Mouse (Mus musculus) embryonic facial prominence, embryonic 14.5 days (tissue): Measurements from ENCODE around the gene Slc4a8. TPM values are rescaled to one million over a fixed set of nuclear protein-coding genes. Genes with fewer than 3 reads are reported as not detected.
"Not testable (repeated sequence)": the region's sequence is repeated elsewhere in the genome, so short reads cannot be mapped to it uniquely, and the experiment has no call there.

Experiments
- ATAC-seq: fragments of 200-750 bp; cut with Nextera tagmentation; 2 replicates; pipeline ENCODE4 v1.8.0; 2017; ENCODE audit warnings: low read depth, moderate number of reproducible peaks, moderate TSS enrichment
- DNase-seq: peaks from one replicate; pipeline ENCODE4 v3.0.0-alpha.2; 2015; ENCODE audit warnings: low spot score
- H3K27ac ChIP-seq: fragments of 300-500 bp; sonication (generic); replicated peaks from 2 replicates; pipeline ENCODE4 v1.5.1; 2014; ENCODE audit warnings: low read depth, mild to moderate bottlenecking, low read length, moderate library complexity
- H3K27me3 ChIP-seq: fragments of 300-500 bp; sonication (generic); replicated peaks from 2 replicates; pipeline ENCODE4 v1.6.1; 2014; ENCODE audit warnings: low read length; ENCODE audit not compliant: control insufficient read depth, insufficient read depth
- H3K36me3 ChIP-seq: fragments of 300-500 bp; sonication (generic); 2 replicates; pipeline ENCODE4 v1.6.1; 2014; ENCODE audit warnings: low read length, mixed read lengths; ENCODE audit not compliant: control insufficient read depth, insufficient read depth
- H3K4me1 ChIP-seq: fragments of 300-500 bp; sonication (generic); 2 replicates; pipeline ENCODE4 v1.6.1; 2014; ENCODE audit warnings: antibody characterized with exemption, low read length; ENCODE audit not compliant: control insufficient read depth, insufficient read depth
- H3K4me2 ChIP-seq: fragments of 300-500 bp; sonication (generic); 2 replicates; pipeline ENCODE4 v1.6.1; 2014; ENCODE audit warnings: low read depth, mild to moderate bottlenecking, low read length, moderate library complexity, mixed read lengths
- H3K4me3 ChIP-seq: fragments of 300-500 bp; sonication (generic); 2 replicates; pipeline ENCODE4 v1.5.1; 2014; ENCODE audit warnings: low read depth, mild to moderate bottlenecking, low read length
- H3K9ac ChIP-seq: fragments of 300-500 bp; sonication (generic); 2 replicates; pipeline ENCODE4 v1.6.1; 2014; ENCODE audit warnings: low read depth, mild to moderate bottlenecking, low read length, moderate library complexity, mixed read lengths
- H3K9me3 ChIP-seq: fragments of 300-500 bp; sonication (generic); 2 replicates; pipeline ENCODE4 v1.6.1; 2016; ENCODE audit warnings: low read length; ENCODE audit not compliant: control insufficient read depth
- WGBS: fragments of 180-500 bp; shearing (Covaris S2); extraction: QIAGEN DNeasy Blood & Tissue Kit; methylation state at CpG from one replicate; pipeline ENCODE4 v1.1.7; 2014; 5-methylcytosine and 5-hydroxymethylcytosine counted together
- polyA plus RNA-seq: library from polyadenylated mRNA; unstranded; fragments of >200 nt; fragmentation: Nextera tagmentation; extraction: Ambion mirVana; gene quantifications from 2 replicates; pipeline ENCODE4 v1.2.1, GENCODE M21; 2014

Slc4a8 gene
- polyA plus RNA-seq, 1 experiment from 2014 or later = 3.1 TPM

DNA sequence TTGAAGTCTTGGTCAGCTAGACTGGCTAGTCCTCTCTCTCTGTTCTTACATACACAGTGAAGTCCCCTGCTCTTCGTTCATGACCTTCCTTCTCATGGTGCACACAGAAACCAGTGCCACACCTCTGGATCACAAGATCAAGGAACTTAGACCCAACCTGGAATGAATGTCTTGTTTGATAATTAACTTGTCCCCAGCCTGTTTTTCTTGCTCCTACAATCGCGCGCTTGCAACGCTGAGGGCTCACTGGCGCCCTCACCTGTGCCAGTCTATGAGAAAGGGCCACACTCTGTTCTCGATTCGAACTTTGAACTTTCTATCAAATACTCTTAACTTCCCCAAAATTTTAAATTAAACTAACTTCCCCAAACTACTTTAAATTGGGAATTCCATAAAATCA is 60.3 kb downstream of the Slc4a8 start:
- no peaks in the 10 kb centered on the region for H3K36me3 ChIP-seq
- 0 out of 2 replicates have a peak, but pooled peaks cover 4% of the 10 kb centered on the region for H3K9me3 ChIP-seq
- no peak overlapping the region for H3K4me3 ChIP-seq
- no peaks in the 10 kb centered on the region for H3K4me1 ChIP-seq
- H3K27me3 ChIP-seq = no peaks in the 10 kb centered on the region; the same call in 1 of the 2 replicates
- WGBS = 59% methylated on average over 8 of the region's 8 CpGs
- DNase-seq = no peak
- ATAC-seq = no peak
- no peak overlapping the region for H3K4me2 ChIP-seq
- H3K9ac ChIP-seq = no peak overlapping the region
- H3K27ac ChIP-seq = no peak overlapping the region

DNA sequence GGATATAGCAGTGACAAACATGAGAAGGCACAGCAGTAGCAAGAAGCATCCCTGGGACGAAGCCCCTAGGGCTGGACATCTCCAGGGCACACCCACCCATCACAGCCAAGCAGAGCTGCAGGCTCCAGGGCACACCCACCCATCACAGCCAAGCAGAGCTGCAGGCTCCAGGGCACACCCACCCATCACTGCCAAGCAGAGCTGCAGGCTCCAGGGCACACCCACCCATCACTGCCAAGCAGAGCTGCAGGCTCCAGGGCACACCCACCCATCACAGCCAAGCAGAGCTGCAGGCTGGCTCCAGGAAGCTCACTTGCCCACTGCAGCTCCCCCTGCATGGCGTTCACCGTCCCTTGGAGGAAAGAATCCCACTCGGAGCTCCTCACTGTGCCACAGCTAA is 60.8 kb downstream of the Slc4a8 start:
- WGBS = 59% methylated on average over 4 of the region's 4 CpGs
- not testable (repeated sequence) for H3K9me3 ChIP-seq, H3K27me3 ChIP-seq, H3K36me3 ChIP-seq, H3K4me2 ChIP-seq, H3K4me3 ChIP-seq, H3K9ac ChIP-seq, H3K27ac ChIP-seq, ATAC-seq, DNase-seq, H3K4me1 ChIP-seq

DNA sequence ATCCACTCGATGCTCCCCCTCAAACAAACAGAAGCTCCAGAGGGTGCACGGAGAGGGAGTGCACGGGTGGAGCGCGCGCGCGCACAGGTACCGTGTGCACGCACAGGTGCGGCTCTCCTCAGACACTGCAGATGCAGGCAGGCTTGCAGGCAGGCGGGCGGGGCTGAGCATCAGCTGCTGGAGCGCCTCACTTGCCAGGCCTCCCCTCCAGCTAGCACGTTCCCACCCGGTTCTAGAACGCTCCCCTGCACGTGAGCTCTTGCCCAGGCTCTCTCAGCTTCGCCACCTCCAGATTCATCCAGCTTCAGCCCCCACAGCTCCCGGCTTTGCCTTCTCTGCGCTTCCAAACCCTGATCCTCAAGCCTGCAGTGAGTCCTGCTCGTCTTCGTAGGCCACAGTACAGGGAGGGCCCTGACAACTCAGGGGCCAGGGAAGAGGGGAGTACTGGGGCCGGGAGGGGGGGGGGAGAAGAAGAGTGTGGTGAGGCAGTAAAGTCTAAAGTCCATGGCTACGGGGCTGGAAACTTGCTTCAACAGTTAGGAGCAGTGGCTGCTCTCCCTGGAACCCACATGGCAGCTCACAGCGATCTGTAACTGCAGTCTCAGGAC is 63.8 kb downstream of the Slc4a8 start:
- WGBS = 17% methylated on average over 14 of the region's 26 CpGs
- H3K27ac ChIP-seq = no peak overlapping the region
- peak overlapping the region; percentile 31; the same call in 1 of the 2 replicates for H3K4me2 ChIP-seq
- H3K4me3 ChIP-seq = 0 out of 2 replicates have a peak overlapping the region, but pooled peaks have one; percentile 3
- H3K36me3 ChIP-seq = no peaks in the 10 kb centered on the region
- H3K27me3 ChIP-seq = no peaks in the 10 kb centered on the region; the same call in 1 of the 2 replicates
- ATAC-seq (0 out of 2 replicates have a peak, but pooled peaks have one; percentile 18), DNase-seq (no peak)
- no peaks in the 10 kb centered on the region for H3K4me1 ChIP-seq
- H3K9ac ChIP-seq = no peak overlapping the region
- H3K9me3 ChIP-seq = no peaks in the 10 kb centered on the region

DNA sequence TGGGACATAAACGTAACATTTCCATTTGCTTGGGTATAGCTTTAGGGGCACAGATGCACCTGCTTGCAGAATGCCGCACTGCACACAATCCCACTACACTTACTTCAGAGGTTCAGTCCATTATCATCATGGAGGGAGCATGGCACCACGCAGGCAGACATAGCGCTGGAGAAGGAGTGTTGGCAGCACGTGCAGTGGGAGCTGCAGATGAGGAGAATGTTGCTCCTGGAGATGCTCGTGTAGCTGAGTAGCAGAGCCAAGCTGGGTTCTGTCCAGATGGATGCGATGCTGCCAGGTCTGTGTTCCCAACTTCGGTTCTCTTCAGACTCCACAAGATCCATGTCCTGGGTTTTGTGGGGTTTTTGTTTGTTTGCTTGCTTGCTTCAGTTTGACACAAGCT is 64.5 kb downstream of the Slc4a8 start:
- DNase-seq = no peak
- no peak for ATAC-seq
- Histone ChIP-seq H3K36me3 (no peaks in the 10 kb centered on the region), H3K4me2 (no peak overlapping the region), H3K27ac (no peak overlapping the region), H3K27me3 (no peaks in the 10 kb centered on the region; the same call in 1 of the 2 replicates), H3K4me3 (no peak overlapping the region), H3K9ac (no peak overlapping the region), H3K4me1 (no peaks in the 10 kb centered on the region), H3K9me3 (no peaks in the 10 kb centered on the region)
- WGBS = 89% methylated on average over 8 of the region's 8 CpGs

DNA sequence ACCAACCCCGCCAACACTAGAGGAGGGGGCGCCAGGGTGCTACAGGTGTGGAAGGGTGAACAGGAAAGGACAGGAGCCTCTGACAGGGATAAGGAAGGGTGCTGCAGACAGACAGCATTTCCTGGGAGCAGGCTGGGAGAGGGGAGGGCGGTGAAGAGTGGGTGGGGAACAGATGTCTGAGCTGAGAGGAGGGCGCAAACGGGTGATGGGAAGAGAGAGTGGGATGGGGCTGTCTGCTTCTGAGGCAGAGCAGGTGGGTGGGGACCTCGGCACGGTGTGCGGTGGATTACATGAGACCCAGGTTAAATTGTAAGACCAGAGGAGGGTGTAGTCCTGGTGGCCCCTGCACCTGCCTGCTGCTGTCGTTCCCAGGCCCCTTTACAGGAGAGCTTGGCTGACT is 68.2 kb downstream of the Slc4a8 start:
- Histone ChIP-seq H3K36me3 (no peaks in the 10 kb centered on the region), H3K27ac (no peak overlapping the region), H3K4me3 (no peak overlapping the region), H3K9ac (no peak overlapping the region), H3K27me3 (no peaks in the 10 kb centered on the region), H3K4me2 (no peak overlapping the region), H3K9me3 (no peaks in the 10 kb centered on the region), H3K4me1 (no peaks in the 10 kb centered on the region)
- ATAC-seq = no peak
- 90% methylated on average over 8 of the region's 9 CpGs for WGBS
- no peak for DNase-seq

DNA sequence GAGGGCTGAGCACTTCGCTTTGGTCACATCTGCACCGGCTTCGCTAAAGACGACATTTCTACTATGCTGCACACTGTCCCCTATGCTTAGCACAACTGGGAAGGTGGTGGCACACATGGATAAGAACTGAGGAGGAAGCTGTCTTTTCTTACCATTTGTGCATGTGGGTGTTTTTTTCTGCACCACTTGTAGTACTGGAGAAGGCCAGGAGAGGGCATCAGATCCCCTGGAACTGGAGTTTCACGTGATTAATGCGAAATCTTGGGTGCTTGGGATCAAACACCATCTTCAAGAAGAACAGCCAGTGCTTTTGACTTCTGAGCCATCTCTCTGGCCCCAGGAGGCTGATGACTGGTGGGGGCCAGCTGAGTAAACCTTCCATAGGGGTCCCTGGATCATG is 69.1 kb downstream of the Slc4a8 start:
- ATAC-seq (no peak), DNase-seq (no peak)
- no peaks in the 10 kb centered on the region for H3K27me3 ChIP-seq
- no peak overlapping the region for H3K27ac ChIP-seq
- no peaks in the 10 kb centered on the region for H3K9me3 ChIP-seq
- H3K4me2 ChIP-seq = no peak overlapping the region
- no peaks in the 10 kb centered on the region for H3K4me1 ChIP-seq
- no peak overlapping the region for H3K4me3 ChIP-seq
- no peaks in the 10 kb centered on the region for H3K36me3 ChIP-seq
- H3K9ac ChIP-seq = no peak overlapping the region
- 53% methylated on average over 6 of the region's 6 CpGs for WGBS

DNA sequence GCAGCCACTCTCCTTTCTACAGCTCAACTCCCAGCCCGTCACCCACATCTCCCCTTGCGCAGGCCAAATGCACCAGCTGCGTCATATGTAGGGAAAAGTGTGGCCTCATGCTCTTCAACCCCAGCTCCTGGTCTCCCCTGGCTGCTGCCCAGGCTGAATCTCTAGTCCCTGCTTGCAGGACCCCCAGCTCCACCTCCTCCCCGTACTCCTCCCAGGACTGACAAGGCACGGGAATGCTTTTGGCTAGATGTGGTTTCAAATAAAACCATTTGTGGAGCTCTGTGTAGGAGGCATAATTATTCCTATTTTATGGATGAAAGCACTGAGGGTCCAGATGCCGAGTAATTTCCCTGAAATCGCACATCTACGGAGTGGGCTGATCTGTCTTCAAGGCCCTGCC is 70.6 kb downstream of the Slc4a8 start:
- no peak overlapping the region for H3K4me2 ChIP-seq
- H3K27ac ChIP-seq = no peak overlapping the region
- no peaks in the 10 kb centered on the region for H3K4me1 ChIP-seq
- H3K36me3 ChIP-seq = no peaks in the 10 kb centered on the region
- no peak for DNase-seq
- no peaks in the 10 kb centered on the region for H3K9me3 ChIP-seq
- H3K27me3 ChIP-seq = no peaks in the 10 kb centered on the region
- no peak overlapping the region for H3K4me3 ChIP-seq
- H3K9ac ChIP-seq = no peak overlapping the region
- ATAC-seq = no peak
- WGBS = 66% methylated on average over 8 of the region's 8 CpGs

DNA sequence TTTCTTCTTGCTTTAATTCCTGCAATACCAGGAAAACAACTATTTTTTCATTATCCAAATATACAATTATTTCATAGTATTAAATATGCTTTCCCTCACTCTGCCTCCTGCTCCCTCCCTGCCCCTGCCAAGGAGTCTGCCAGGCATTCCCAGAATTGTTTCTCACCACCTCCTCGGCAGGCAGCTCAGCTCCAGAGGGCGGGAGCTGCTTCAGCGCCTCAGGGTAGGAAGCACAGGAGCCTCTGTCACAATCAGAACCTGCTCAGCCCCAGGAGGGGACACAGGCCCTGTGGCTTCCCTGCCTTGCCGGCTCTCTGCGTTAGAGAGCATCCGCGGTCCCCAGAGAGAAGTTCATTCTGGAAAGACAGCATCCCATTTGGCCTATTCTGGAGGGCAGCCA is 71.2 kb downstream of the Slc4a8 start:
- no peak for ATAC-seq
- 20% methylated on average over 7 of the region's 7 CpGs for WGBS
- H3K9me3 ChIP-seq = no peaks in the 10 kb centered on the region

DNA sequence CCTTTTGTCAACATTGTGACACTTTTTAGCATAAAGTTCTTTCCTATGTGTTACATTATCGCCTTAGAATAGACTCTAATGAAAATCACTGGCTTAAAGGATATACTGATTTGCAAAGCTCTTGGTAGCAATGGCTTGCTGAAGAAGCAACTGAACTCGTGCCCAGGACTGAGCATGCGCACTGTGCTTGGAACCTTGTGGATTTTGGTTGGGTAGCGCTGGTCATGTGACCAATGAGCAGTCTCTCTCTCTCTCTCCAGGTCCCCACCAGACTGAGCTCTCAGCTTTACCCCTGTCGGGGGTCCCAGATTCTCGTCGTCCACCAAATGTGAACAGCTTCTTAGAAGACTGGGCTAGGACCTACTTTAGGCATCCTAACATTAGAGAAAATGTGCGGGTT is 75.2 kb downstream of the Slc4a8 start:
- no peak overlapping the region for H3K4me3 ChIP-seq

More for the DNA sequence above, 71.2 kb downstream of the Slc4a8 start:
- DNase-seq = no peak
- Histone ChIP-seq H3K36me3 (no peaks in the 10 kb centered on the region), H3K9ac (no peak overlapping the region), H3K4me1 (no peaks in the 10 kb centered on the region), H3K27me3 (no peaks in the 10 kb centered on the region), H3K4me3 (no peak overlapping the region), H3K27ac (no peak overlapping the region), H3K4me2 (no peak overlapping the region)

More for the DNA sequence above, 75.2 kb downstream of the Slc4a8 start:
- Histone ChIP-seq H3K36me3 (no peaks in the 10 kb centered on the region), H3K9ac (no peak overlapping the region), H3K4me1 (no peaks in the 10 kb centered on the region), H3K27ac (no peak overlapping the region), H3K9me3 (no peaks in the 10 kb centered on the region), H3K27me3 (no peaks in the 10 kb centered on the region), H3K4me2 (no peak overlapping the region)
- no peak for DNase-seq
- 83% methylated on average over 8 of the region's 8 CpGs for WGBS
- ATAC-seq = no peak
